Mouse (Mus musculus) mesoderm, embryonic 11.5 days (tissue): ENCODE results near the gene Ttc14.

Experiments
- DNase-seq: peaks from one replicate; pipeline ENCODE4 v3.0.0-alpha.2; 2012; ENCODE audit warnings: low read depth, low spot score

Ttc14 gene

GRCm38 (mm10) chr3:33799617-33800512 is at the start of gene Ttc14:
Ttc14 (plus strand) TSS chr3:33799832.
- DNase-seq = peak; percentile 98

- DNase-seq = no peak
These were observed 8.7 kb upstream of the Ttc14 start for GRCm38 (mm10) chr3:33790975-33791374.

- DNase-seq = peak; percentile 40
These were observed 835 bp downstream of the Ttc14 start for GRCm38 (mm10) chr3:33800513-33800820.

GRCm38 (mm10) chr3:33807151-33807550 is 7.5 kb downstream of the Ttc14 start:
- no peak for DNase-seq

- DNase-seq = peak; percentile 67
These were observed 24.7 kb downstream of the Ttc14 start for GRCm38 (mm10) chr3:33824135-33824946.

- DNase-seq = no peak
These were observed 32.7 kb downstream of the Ttc14 start for GRCm38 (mm10) chr3:33832351-33832750.

GRCm38 (mm10) chr3:33836576-33836975 is 36.9 kb downstream of the Ttc14 start:
- no peak for DNase-seq

GRCm38 (mm10) chr3:33838877-33839276 is 39.2 kb downstream of the Ttc14 start:
- no peak for DNase-seq

GRCm38 (mm10) chr3:33843801-33844632 is 44.4 kb downstream of the Ttc14 start, which contains the start of gene Ccdc39:
Ccdc39 (minus strand) TSS chr3:33844310.
- DNase-seq = peak; percentile 79

GRCm38 (mm10) chr3:33846639-33847038 is 47.0 kb downstream of the Ttc14 start:
- no peak for DNase-seq

GRCm38 (mm10) chr3:33850856-33851255 is 51.2 kb downstream of the Ttc14 start:
- no peak for DNase-seq

- no peak for DNase-seq
These were observed 53.4 kb downstream of the Ttc14 start for GRCm38 (mm10) chr3:33853062-33853461.

GRCm38 (mm10) chr3:33858939-33859338 is 59.3 kb downstream of the Ttc14 start:
- no peak for DNase-seq

- no peak for DNase-seq
These were observed 64.4 kb downstream of the Ttc14 start for GRCm38 (mm10) chr3:33864000-33864540.
